Mouse (Mus musculus): ENCODE measurements around the gene Hdhd3. TPM values are rescaled to one million over a fixed set of nuclear protein-coding genes. Genes with fewer than 3 reads are reported as not detected.

The Hdhd3 gene
- polyA plus RNA-seq, 1 experiment from 2014 or later = 15.6 TPM

DNA sequence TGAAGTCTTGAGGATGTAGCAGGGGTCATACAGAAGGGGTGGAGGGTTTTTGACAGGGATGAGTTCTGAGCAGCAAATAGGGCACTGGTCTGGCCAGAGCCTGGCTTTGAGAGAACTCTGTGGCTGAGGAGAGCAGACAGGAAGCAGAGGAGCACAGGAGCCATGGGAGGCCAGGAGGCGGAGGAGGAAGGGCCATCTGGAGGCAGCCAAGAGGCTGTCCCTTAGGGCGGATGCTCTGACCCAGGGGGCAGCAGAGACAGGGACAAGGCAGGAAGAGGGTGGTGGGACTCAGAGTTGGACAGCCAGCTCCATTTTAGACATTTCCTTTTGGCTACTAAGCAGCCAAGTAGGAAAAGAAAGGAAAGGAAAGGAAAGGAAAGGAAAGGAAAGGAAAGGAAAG is 12.8 kb upstream of the Hdhd3 start:
- no peaks in the 10 kb centered on the region for H3K9me3 ChIP-seq (ENCODE audit: control insufficient read depth, low read length)
- 45% methylated on average over 2 of the region's 2 CpGs for WGBS
- peak overlapping the region; percentile 28; the same call in 1 of the 2 replicates for H3K27ac ChIP-seq (ENCODE audit: low read depth, low read length)
- ATAC-seq (ENCODE audit: low read depth) = no peak
- H3K9ac ChIP-seq (replicated peaks; ENCODE audit: low read depth, low read length) = no peak overlapping the region
- H3K27me3 ChIP-seq (ENCODE audit: control insufficient read depth, insufficient read depth, low read length) = peaks cover 3% of the 10 kb centered on the region; the same call in 1 of the 2 replicates
- H3K4me1 ChIP-seq (ENCODE audit: control insufficient read depth, insufficient read depth, low read length) = peaks cover 9% of the 10 kb centered on the region
- no peak overlapping the region for H3K4me2 ChIP-seq (ENCODE audit: low read depth, low read length)
- H3K4me3 ChIP-seq (ENCODE audit: low read depth, low read length) = no peak overlapping the region
- H3K36me3 ChIP-seq (ENCODE audit: control insufficient read depth, insufficient read depth, low read length) = peaks cover 11% of the 10 kb centered on the region

DNA sequence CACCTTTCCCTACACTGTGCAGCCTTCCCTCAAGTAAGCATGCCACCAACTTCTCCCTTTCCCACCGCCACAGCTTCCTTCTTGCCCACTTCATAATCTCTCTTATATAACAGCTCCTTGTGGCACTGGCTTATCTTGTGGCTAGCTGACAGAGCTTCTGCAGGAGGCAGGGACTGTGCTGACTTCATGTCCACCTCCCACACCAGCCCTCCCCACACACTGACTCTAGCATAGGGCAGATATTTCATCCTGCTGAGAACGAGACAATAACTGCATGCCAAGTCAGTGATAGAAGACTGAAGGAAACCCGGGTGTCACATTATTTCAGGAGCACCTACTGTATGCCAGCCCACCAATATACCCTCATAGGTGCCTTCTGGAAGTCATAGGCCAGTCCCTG is 12.2 kb upstream of the Hdhd3 start:
- H3K9me3 ChIP-seq (ENCODE audit: control insufficient read depth, low read length) = no peaks in the 10 kb centered on the region
- H3K27ac ChIP-seq (ENCODE audit: low read depth, low read length) = no peak overlapping the region
- no peak for ATAC-seq (ENCODE audit: low read depth)
- no peak overlapping the region for H3K9ac ChIP-seq (replicated peaks; ENCODE audit: low read depth, low read length)
- 84% methylated on average over 3 of the region's 3 CpGs for WGBS
- peaks cover 3% of the 10 kb centered on the region; the same call in 1 of the 2 replicates for H3K27me3 ChIP-seq (ENCODE audit: control insufficient read depth, insufficient read depth, low read length)
- H3K4me1 ChIP-seq (ENCODE audit: control insufficient read depth, insufficient read depth, low read length) = peaks cover 9% of the 10 kb centered on the region
- H3K36me3 ChIP-seq (ENCODE audit: control insufficient read depth, insufficient read depth, low read length) = peaks cover 12% of the 10 kb centered on the region
- no peak overlapping the region for H3K4me2 ChIP-seq (ENCODE audit: low read depth, low read length)
- no peak overlapping the region for H3K4me3 ChIP-seq (ENCODE audit: low read depth, low read length)

DNA sequence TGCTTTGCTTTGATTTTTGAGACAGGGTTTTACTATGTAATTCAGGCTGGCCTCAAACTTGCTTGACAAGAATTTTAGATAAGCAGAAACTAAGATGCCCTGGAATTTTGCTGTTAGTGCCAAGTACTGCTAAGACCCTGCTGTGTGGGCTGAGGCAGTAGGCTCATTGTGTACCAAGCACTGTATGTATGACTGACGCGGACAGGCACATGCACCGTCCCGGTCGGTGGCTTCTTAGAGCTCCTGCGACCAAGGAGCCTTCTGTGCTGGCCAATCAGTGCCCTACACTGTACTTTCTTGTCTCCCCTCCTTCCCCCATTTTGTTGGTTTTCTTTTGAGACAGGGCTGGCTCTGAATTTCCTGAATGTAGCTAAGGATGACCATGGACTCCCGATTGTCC is 11.7 kb upstream of the Hdhd3 start:
- H3K27me3 ChIP-seq (ENCODE audit: control insufficient read depth, insufficient read depth, low read length) = peaks cover 3% of the 10 kb centered on the region; the same call in 1 of the 2 replicates
- H3K4me3 ChIP-seq (ENCODE audit: low read depth, low read length) = no peak overlapping the region
- no peak overlapping the region for H3K9ac ChIP-seq (replicated peaks; ENCODE audit: low read depth, low read length)
- H3K27ac ChIP-seq (ENCODE audit: low read depth, low read length) = no peak overlapping the region
- no peaks in the 10 kb centered on the region for H3K9me3 ChIP-seq (ENCODE audit: control insufficient read depth, low read length)
- ATAC-seq (ENCODE audit: low read depth) = no peak
- peaks cover 9% of the 10 kb centered on the region for H3K4me1 ChIP-seq (ENCODE audit: control insufficient read depth, insufficient read depth, low read length)
- H3K4me2 ChIP-seq (ENCODE audit: low read depth, low read length) = no peak overlapping the region
- 90% methylated on average over 7 of the region's 7 CpGs for WGBS
- peaks cover 16% of the 10 kb centered on the region for H3K36me3 ChIP-seq (ENCODE audit: control insufficient read depth, insufficient read depth, low read length)

DNA sequence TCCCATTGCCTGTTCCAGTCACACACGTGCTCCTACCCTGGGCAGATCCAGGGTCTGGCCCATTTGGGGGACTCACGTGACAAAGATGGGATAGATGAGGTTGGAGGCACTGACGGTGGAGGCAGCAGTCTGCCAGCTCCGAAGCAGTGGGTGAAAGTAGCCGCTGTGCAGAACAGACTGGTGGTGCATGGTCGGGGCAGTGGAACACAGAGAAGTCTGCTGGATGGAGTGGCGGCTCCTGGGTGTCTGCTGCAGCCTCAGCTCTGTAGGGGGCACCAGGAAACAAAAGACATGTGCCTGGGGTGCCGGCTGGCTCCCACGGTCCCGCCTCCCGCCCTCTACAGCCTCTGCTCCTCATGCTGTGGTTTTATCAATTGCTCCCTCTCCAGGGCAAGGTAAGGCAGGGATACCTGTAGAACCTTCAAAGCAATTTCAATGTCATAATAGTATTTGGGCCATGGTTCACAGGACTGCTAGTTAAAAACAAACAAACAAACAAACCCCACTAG is 10.8 kb upstream of the Hdhd3 start:
- H3K9ac ChIP-seq (replicated peaks; ENCODE audit: low read depth, low read length) = no peak overlapping the region
- peaks cover 8% of the 10 kb centered on the region for H3K4me1 ChIP-seq (ENCODE audit: control insufficient read depth, insufficient read depth, low read length)
- H3K27ac ChIP-seq (ENCODE audit: low read depth, low read length) = no peak overlapping the region
- no peaks in the 10 kb centered on the region for H3K9me3 ChIP-seq (ENCODE audit: control insufficient read depth, low read length)
- ATAC-seq (ENCODE audit: low read depth) = no peak; the same call in 1 of the 2 replicates
- H3K4me3 ChIP-seq (ENCODE audit: low read depth, low read length) = no peak overlapping the region
- peaks cover 24% of the 10 kb centered on the region for H3K36me3 ChIP-seq (ENCODE audit: control insufficient read depth, insufficient read depth, low read length)
- 59% methylated on average over 11 of the region's 11 CpGs for WGBS
- no peaks in the 10 kb centered on the region for H3K27me3 ChIP-seq (ENCODE audit: control insufficient read depth, insufficient read depth, low read length)
- no peak overlapping the region for H3K4me2 ChIP-seq (ENCODE audit: low read depth, low read length)

DNA sequence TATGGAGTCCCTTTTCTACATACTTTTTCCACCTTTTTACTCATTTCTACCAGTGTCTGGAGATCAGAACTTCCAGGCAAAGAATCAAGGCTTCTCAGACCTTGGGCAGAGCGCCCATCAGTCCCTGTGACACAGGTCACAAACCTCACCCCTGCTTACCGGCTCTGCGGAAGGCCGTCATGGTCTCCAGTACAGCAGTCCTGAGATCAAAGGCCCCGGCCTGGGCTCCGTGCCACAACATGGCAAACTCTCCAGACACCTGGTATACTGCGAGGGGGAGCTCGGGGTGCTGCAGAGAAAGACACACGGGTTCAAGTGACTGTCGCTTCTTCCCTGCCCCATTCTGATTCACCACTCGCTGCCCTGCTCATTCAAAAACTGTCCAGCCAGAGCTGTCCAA is 6.7 kb upstream of the Hdhd3 start:
- H3K27ac ChIP-seq (ENCODE audit: low read depth, low read length) = no peak overlapping the region
- H3K4me1 ChIP-seq (ENCODE audit: control insufficient read depth, insufficient read depth, low read length) = no peaks in the 10 kb centered on the region
- no peaks in the 10 kb centered on the region for H3K9me3 ChIP-seq (ENCODE audit: control insufficient read depth, low read length)
- H3K27me3 ChIP-seq (ENCODE audit: control insufficient read depth, insufficient read depth, low read length) = no peaks in the 10 kb centered on the region
- H3K4me2 ChIP-seq (ENCODE audit: low read depth, low read length) = no peak overlapping the region
- H3K4me3 ChIP-seq (ENCODE audit: low read depth, low read length) = no peak overlapping the region
- 95% methylated on average over 11 of the region's 11 CpGs for WGBS
- peaks cover 27% of the 10 kb centered on the region for H3K36me3 ChIP-seq (ENCODE audit: control insufficient read depth, insufficient read depth, low read length)
- ATAC-seq (ENCODE audit: low read depth) = no peak
- no peak overlapping the region for H3K9ac ChIP-seq (replicated peaks; ENCODE audit: low read depth, low read length)

DNA sequence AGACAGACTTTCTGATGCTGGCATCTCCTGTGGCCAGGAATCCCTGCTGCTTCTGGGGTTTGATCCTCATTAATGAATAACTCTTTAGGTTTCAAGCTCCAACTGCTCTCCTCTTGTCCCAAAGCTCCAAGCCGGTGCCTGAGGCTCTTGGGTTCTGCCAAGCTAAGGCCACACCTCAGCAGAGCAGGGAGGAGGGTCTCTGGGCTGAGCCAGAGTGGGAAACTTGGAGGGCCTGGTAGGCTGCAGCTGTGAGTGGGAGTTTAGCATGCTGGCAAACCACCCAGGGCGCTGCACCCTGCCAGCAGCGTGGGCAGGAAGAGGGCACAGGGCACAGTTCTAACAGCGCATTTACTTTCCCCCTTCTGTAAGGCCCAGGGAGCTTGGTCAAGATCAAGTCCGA is 5.6 kb upstream of the Hdhd3 start:
- no peak overlapping the region for H3K4me3 ChIP-seq (ENCODE audit: low read depth, low read length)
- H3K36me3 ChIP-seq (ENCODE audit: control insufficient read depth, insufficient read depth, low read length) = peaks cover 25% of the 10 kb centered on the region
- no peak overlapping the region for H3K4me2 ChIP-seq (ENCODE audit: low read depth, low read length)
- no peaks in the 10 kb centered on the region for H3K9me3 ChIP-seq (ENCODE audit: control insufficient read depth, low read length)
- H3K9ac ChIP-seq (replicated peaks; ENCODE audit: low read depth, low read length) = no peak overlapping the region
- 94% methylated on average over 5 of the region's 5 CpGs for WGBS
- no peaks in the 10 kb centered on the region for H3K4me1 ChIP-seq (ENCODE audit: control insufficient read depth, insufficient read depth, low read length)
- ATAC-seq (ENCODE audit: low read depth) = no peak
- no peaks in the 10 kb centered on the region for H3K27me3 ChIP-seq (ENCODE audit: control insufficient read depth, insufficient read depth, low read length)
- no peak overlapping the region for H3K27ac ChIP-seq (ENCODE audit: low read depth, low read length)

DNA sequence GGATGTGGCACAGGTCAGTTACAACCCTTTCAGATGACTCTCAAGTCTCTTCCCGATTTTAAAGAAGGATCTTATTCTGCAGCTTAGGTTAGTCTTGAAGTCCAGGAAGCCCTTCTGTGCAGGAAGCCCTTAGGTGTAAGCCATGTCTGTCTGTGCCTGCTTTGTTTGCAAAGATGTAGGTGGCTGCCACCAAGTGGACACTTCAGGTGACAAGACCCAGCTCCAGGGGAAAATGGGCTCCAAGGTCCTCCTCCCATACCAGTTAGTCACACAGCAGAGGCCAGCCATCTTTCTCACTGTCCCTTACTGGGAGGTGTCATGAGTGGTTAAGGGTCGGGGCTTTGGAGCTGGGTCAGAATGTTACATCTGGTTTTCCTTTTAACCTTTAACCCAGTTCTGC is 3.5 kb upstream of the Hdhd3 start:
- H3K4me3 ChIP-seq (ENCODE audit: low read depth, low read length) = no peak overlapping the region
- no peak for ATAC-seq (ENCODE audit: low read depth)
- H3K4me2 ChIP-seq (ENCODE audit: low read depth, low read length) = no peak overlapping the region
- 78% methylated on average over 2 of the region's 2 CpGs for WGBS
- peaks cover 16% of the 10 kb centered on the region for H3K36me3 ChIP-seq (ENCODE audit: control insufficient read depth, insufficient read depth, low read length)
- no peaks in the 10 kb centered on the region for H3K4me1 ChIP-seq (ENCODE audit: control insufficient read depth, insufficient read depth, low read length)
- H3K9me3 ChIP-seq (ENCODE audit: control insufficient read depth, low read length) = no peaks in the 10 kb centered on the region
- no peaks in the 10 kb centered on the region for H3K27me3 ChIP-seq (ENCODE audit: control insufficient read depth, insufficient read depth, low read length)
- H3K9ac ChIP-seq (replicated peaks; ENCODE audit: low read depth, low read length) = no peak overlapping the region
- H3K27ac ChIP-seq (ENCODE audit: low read depth, low read length) = no peak overlapping the region

DNA sequence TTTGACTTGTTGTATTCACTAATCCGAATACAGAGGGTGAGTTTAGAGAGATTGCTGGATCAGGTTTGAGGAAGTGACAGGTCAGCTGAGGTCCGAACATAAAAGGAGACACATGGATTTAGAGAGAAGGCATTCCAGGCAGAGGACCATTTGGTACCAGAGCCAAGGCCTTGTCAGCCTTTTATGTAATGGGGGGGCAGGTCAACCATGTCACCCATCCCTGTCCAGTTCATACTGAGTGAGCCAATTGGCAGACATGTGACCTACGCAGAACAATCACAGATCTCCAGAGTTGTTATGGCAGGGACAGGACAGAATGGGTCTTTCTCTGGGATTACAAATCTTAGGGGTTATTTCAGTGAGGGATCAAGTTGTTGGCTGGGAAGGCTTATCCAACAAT is 2.7 kb upstream of the Hdhd3 start:
- 90% methylated on average over 3 of the region's 3 CpGs for whole genome bisulfite sequencing
- H3K27ac ChIP-seq (ENCODE audit: low read depth, low read length) = no peak overlapping the region
- H3K4me3 ChIP-seq (ENCODE audit: low read depth, low read length) = no peak overlapping the region
- no peak overlapping the region for H3K4me2 ChIP-seq (ENCODE audit: low read depth, low read length)
- H3K9me3 ChIP-seq (ENCODE audit: control insufficient read depth, low read length) = no peaks in the 10 kb centered on the region
- H3K36me3 ChIP-seq (ENCODE audit: control insufficient read depth, insufficient read depth, low read length) = peaks cover 16% of the 10 kb centered on the region; the same call in 1 of the 2 replicates
- H3K4me1 ChIP-seq (ENCODE audit: control insufficient read depth, insufficient read depth, low read length) = 0 out of 2 replicates have a peak, but pooled peaks cover 1% of the 10 kb centered on the region
- ATAC-seq (ENCODE audit: low read depth) = no peak
- no peak overlapping the region for H3K9ac ChIP-seq (replicated peaks; ENCODE audit: low read depth, low read length)
- no peaks in the 10 kb centered on the region for H3K27me3 ChIP-seq (ENCODE audit: control insufficient read depth, insufficient read depth, low read length)

DNA sequence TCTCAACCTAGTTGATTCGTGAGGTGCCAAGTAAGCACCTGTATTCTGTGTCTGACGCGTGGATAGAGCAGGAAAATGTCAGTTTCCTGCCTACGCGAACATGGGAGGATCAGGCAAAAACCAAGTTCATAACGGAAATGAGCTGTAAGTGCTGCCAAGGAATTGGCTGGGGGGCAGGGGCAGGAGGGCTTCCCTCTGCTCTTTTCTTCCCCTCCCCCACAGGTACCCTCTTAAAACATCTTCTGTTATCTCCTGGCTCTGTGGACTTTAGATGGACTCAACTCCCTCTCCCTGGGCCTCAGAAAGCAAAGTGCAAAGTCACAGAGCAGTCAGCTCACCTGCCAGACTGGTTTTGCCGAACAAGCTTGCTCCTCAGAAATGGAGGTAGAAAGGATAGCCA is 298 bp downstream of the Hdhd3 start:
- H3K9ac ChIP-seq (replicated peaks; ENCODE audit: low read depth, low read length) = no peak overlapping the region
- H3K27ac ChIP-seq (ENCODE audit: low read depth, low read length) = no peak overlapping the region
- H3K9me3 ChIP-seq (ENCODE audit: control insufficient read depth, low read length) = no peaks in the 10 kb centered on the region
- WGBS = 87% methylated on average over 7 of the region's 7 CpGs
- H3K36me3 ChIP-seq (ENCODE audit: control insufficient read depth, insufficient read depth, low read length) = 0 out of 2 replicates have a peak, but pooled peaks cover 8% of the 10 kb centered on the region
- no peak for ATAC-seq (ENCODE audit: low read depth)
- no peak overlapping the region for H3K4me3 ChIP-seq (ENCODE audit: low read depth, low read length)
- no peak overlapping the region for H3K4me2 ChIP-seq (ENCODE audit: low read depth, low read length)
- H3K4me1 ChIP-seq (ENCODE audit: control insufficient read depth, insufficient read depth, low read length) = 0 out of 2 replicates have a peak, but pooled peaks cover 3% of the 10 kb centered on the region
- H3K27me3 ChIP-seq (ENCODE audit: control insufficient read depth, insufficient read depth, low read length) = no peaks in the 10 kb centered on the region

Data from neural tube, embryonic 14.5 days (tissue).